Mouse (Mus musculus) thymus, adult 2 months (tissue): ENCODE measurements at regions not wholly inside any gene's neighbourhood (a gene's known extent, or its start where the extent isn't known, plus 50 kb on each side); places are given as distances from the start of the nearest gene placed in this dataset.

Experiments
- CTCF ChIP-seq: fragments of 200-500 bp; IDR thresholded peaks from 2 replicates; pipeline ENCODE4 v1.5.1; 2012; ENCODE audit warnings: mild to moderate bottlenecking, control low read depth, low read length, moderate library complexity, borderline replicate concordance; ENCODE audit not compliant: control insufficient read depth, poor library complexity, insufficient read depth; ENCODE audit errors: extremely low read depth
- POLR2A ChIP-seq: fragments of 200-500 bp; IDR thresholded peaks from 2 replicates; pipeline ENCODE4 v1.6.1; 2012; ENCODE audit warnings: mild to moderate bottlenecking, low read length, control low read depth, moderate library complexity; ENCODE audit not compliant: control insufficient read depth, poor library complexity, insufficient read depth; ENCODE audit errors: extremely low read depth

DNA sequence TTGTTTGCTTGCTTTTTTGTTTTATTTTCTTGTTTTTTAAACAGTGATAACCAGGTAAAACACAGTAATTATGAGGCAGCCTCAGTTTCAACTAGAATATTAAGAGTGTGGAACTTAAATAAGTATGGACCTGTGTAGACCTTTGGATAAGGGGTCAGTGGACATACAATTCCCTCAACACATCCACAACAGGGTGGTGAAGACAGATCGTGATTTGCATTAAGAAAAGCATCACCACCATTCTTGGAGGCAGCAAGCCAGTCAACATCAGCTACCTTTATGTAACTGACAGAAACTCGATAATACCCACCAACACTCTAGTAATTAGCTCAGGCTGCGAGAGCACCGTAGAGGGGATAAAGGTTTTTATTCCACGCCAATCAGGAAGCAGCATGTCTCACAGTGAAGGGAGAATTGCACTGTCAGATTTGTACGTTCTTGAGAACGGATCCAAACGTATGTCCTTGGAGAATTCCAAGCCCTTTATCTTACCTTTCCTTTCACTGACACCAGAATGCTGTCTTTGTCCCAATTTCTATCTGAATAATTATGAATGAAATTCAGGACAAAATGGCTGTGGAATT lies 398.5 kb downstream of the Isl1 start:
- TF ChIP-seq POLR2A (no peak), CTCF (no peak)
